Mouse (Mus musculus): ENCODE measurements around the gene 1700011M02Rik.
"Not testable (repeated sequence)": the region's sequence is repeated elsewhere in the genome, so short reads cannot be mapped to it uniquely, and the experiment has no call there.

1700011M02Rik gene

GRCm38 (mm10) chrX:102908587-102908986, at the start of gene 1700011M02Rik, which contains the start of gene Dmrtc1a:
Gene 1700011M02Rik, plus strand, starts transcription at chrX:102908905.
Gene Dmrtc1a, minus strand, starts transcription at chrX:102908687.
- not testable (repeated sequence) for DNase-seq (ENCODE audit: low read depth, low spot score)

GRCm38 (mm10) chrX:102867871-102868270, 40.8 kb upstream of the 1700011M02Rik start, which contains the start of gene 1700031F05Rik:
Gene 1700031F05Rik, minus strand, starts transcription at chrX:102867971.
- no peak for DNase-seq (ENCODE audit: low read depth, low spot score)

GRCm38 (mm10) chrX:102914823-102915222, 6.1 kb downstream of the 1700011M02Rik start:
- not testable (repeated sequence) for DNase-seq (ENCODE audit: low read depth, low spot score)

- peak; percentile 36 for DNase-seq (ENCODE audit: low read depth, low spot score)
Observed at GRCm38 (mm10) chrX:102926707-102927106, 18.0 kb downstream of the 1700011M02Rik start.

- not testable (repeated sequence) for DNase-seq (ENCODE audit: low read depth, low spot score)
Observed at GRCm38 (mm10) chrX:102928072-102928471, 19.4 kb downstream of the 1700011M02Rik start, which contains the start of gene 1700018G05Rik. Gene 1700018G05Rik, plus strand, starts transcription at chrX:102928372.

- DNase-seq (ENCODE audit: low read depth, low spot score) = peak; percentile 35
Observed at GRCm38 (mm10) chrX:102932992-102933570, 24.4 kb downstream of the 1700011M02Rik start.

- peak; percentile 59 for DNase-seq (ENCODE audit: low read depth, low spot score)
Observed at GRCm38 (mm10) chrX:102933571-102934394, 25.1 kb downstream of the 1700011M02Rik start.

GRCm38 (mm10) chrX:102934395-102934764, 25.7 kb downstream of the 1700011M02Rik start:
- DNase-seq (ENCODE audit: low read depth, low spot score) = no peak

- DNase-seq (ENCODE audit: low read depth, low spot score) = no peak
Observed at GRCm38 (mm10) chrX:102936743-102937142, 28.0 kb downstream of the 1700011M02Rik start.

GRCm38 (mm10) chrX:102950136-102950535, 41.4 kb downstream of the 1700011M02Rik start:
- DNase-seq (ENCODE audit: low read depth, low spot score) = peak; percentile 76

- peak; percentile 67 for DNase-seq (ENCODE audit: low read depth, low spot score)
Observed at GRCm38 (mm10) chrX:102958917-102959316, 50.2 kb downstream of the 1700011M02Rik start.
